Mouse (Mus musculus) bone marrow, adult 2 months (tissue): Measurements from ENCODE around the gene Brpf3.

Experiments used
- CTCF ChIP-seq: fragments of 200-500 bp; IDR thresholded peaks from 2 replicates; pipeline ENCODE4 v1.5.1; 2011; ENCODE audit warnings: low read length, control low read depth; ENCODE audit not compliant: control insufficient read depth, insufficient read depth
- POLR2A ChIP-seq: fragments of 200-500 bp; IDR thresholded peaks from 2 replicates; pipeline ENCODE4 v1.6.1; 2011; ENCODE audit warnings: low read depth, mild to moderate bottlenecking, control low read depth, low read length, borderline replicate concordance; ENCODE audit not compliant: control insufficient read depth

- TF ChIP-seq CTCF (no peak), POLR2A (no peak)
Observed at GRCm38 (mm10) chr17:28804973-28805372, 4.1 kb downstream of the Brpf3 start.
